Mouse (Mus musculus): Measurements from ENCODE around the gene Npb.

Npb gene

DNA sequence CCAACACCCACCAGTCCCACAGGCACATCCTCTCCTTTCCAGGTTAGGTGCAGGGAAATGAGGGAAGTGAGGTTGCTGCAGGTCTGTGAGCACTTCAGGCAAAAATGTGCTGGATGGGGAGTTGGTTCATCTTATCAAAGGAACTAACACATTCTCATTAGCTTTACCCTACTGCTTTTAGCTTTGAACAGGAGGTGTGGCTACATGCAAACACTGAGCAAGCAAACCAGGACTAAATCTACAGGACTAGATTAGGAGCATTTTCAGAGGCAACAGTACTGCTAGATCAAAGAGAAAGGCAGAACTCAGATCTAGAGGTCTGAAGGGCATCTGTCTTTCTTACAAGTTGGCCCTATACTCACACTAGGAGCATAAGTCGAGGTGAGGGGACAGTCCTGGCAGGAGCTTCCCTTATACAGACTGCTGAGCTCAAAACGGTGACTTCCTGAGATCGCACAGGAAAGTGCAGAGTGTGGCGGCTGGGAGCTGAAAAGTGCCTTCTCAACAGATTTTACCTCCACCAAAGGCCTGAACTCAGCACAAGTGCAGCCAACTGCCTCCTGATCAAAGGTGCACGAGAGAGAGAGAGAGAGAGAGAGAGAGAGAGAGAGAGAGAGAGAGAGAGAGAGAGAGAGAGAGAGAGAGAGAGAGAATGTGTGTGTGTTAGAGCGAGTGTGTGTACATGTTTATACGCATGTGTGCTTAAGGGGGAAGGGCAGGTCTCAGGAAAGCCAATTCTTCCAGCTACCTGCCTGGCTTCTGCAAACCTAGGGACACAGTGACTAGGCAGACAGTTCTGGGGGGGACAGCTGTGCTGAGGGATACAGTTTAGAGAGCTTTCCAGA lies 22.8 kb downstream of the Npb start:
- no peak for DNase-seq (ENCODE audit: low spot score in 2 of 2)

DNA sequence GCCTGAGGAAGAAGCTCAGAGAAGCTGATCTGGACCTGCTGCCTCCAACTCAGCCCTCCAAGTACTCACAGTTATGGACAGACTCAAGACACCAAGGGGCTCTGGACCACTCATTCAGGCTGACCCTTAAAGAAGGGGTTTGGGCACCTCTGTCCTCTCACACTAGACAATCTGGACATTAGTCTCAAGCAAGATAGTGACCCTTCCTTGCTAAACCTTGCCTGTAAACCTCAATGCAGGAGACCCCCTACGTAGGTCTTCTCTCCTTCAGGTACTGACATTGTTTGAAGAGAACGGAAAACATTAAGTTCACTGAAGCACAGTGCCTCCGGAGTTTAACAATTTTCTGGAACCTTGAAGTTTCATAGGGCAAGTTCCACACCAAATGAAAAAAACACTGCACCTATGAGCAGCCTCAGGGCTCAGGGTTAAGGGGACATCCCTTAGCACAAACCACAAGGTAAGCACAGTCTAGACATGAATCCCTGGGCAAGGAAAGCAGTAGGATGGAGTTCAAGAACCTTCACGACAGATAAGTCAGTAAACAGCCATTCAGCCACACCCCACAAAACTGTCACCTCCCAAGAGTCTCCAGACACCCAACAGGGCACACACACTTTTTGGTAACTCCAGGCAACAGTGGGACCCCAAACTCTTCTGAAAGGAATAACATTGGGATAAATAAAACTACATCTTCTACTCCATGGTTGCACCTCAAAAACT lies 23.6 kb downstream of the Npb start:
- no peak for DNase-seq (ENCODE audit: low spot score in 2 of 2)

DNA sequence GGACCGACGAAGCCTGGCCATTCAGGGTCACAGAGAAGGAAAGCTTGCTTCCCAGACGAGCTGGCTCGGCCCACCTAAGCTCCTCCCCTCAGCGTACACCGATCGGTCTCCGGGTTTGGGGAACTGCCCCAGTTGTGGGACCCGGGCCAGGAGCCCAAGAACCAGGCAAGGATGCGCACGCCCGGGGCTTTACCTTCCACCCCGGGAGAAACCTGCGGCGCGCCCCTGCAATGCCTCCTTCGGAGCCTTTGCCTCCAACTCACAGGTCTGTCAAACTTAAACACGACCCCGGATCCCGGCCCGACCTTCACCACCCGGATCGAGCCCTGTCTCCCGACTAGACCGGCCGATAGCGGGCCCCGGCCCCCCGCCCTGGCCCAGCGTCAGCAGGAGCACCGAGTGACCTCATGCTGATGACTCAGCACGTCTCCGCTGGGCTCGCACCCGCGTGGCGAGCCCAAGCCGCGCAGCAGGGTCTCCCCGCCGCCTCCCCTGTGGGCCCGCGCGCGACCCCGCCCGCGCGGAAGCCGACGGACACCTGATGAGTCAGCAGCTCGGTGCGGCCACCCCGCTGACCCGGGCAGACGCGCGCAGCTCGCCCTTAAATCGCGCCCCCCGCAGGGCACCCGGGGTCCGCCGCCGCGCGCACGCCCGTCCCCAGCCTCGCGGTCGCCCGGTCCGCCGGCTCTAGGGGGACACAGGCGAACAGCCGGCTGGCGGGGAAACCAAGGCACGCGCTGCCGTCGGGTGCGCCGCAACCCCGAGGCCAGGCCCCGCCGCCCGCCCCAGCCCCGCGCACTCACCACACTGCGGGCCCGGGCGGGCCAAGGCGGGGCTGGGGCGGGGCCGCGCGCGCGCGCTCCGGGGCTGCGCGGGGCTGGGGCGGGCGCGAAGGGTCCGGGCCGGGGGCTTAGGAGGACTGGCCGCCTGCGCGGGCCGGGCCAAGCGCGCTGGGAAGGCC lies 24.6 kb downstream of the Npb start:
- peak in 1 of 2 experiments; percentile 60 for DNase-seq (ENCODE audit: low spot score in 2 of 2)

DNA sequence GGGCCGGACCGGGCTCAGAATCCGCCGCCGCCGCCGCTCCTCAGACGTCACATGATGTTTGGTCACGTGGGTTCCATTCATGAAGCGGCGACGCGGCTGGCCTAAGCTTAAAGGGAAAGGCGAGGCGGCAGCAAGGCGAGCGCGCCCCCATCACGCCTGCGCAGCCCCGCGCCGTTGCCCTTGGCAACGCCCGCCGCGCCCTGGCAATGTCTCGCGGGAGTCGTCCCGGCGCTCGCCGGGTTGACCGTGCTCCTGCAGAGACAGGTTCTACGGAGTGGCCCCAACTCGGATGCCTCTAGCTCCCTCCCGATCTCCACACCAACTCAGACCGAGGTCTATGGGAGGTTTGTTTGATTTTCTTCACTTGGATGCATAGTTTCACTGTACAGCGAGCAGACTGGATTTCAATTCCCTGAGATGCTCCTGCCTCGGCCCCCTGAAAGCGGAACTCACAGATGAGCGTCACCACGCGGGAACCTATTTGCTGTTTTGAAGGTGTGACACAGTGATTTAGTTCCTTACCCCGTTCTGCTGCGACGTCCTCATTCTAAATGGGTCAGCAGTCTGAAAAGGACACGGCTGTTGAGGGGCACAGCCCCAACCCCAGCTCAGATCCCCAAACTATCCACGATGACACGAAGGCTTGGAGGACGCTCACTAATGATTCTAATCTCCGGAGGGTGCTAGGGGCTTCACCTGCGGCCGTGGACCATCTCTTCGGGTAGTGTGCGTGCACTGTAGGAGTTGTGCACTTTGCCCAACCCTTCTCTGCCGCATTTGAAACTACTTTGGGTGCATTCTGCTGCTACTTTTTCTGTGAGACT lies 25.5 kb downstream of the Npb start, which contains the start of gene Mafg:
TSS of gene Mafg (minus strand) at position 81 of the 824 bp plus-strand sequence.
- DNase-seq (ENCODE audit: low spot score in 2 of 2): peak; percentile 86 to 89

DNA sequence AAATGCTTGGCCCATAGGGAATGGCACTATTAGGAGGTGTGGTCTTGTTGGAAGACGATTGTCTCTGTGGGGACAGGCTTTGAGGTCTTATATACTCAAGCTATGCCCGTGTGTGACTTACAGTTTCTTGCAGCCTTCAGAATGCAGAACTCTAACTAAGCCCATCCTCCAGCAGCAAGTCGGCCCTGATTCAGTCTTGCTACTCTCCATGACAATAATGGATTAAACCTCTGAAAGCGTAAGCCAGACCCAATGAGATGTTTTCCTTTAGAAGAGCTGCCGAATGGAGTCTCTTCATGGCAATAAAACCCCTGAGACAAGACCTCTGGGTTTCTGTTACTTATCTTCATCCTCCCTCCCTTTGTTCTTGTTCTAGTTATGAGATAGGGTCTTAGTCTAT lies 26.5 kb downstream of the Npb start:
- no peak for DNase-seq (ENCODE audit: low spot score in 2 of 2)

DNA sequence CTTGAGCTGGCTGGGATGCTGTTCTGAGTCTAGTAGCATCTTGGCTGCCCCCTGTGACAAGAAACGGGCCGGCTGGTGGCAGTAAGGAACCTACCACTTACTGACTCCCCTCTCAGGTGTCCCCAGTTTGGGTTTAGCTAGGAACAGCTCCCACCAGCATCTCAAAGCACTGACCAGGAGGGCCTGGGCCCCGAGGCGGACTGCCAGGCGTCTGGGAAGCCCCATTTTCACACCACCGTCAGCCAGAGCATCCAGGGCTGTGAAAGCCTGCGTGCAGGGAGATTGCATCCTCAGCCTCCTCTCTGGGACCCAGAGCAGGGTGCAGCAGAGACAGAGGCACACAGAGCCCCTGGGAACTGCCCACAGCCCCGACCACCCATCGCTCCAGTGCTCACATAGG lies 33.0 kb downstream of the Npb start:
- no peak for DNase-seq (ENCODE audit: low spot score in 2 of 2)

DNA sequence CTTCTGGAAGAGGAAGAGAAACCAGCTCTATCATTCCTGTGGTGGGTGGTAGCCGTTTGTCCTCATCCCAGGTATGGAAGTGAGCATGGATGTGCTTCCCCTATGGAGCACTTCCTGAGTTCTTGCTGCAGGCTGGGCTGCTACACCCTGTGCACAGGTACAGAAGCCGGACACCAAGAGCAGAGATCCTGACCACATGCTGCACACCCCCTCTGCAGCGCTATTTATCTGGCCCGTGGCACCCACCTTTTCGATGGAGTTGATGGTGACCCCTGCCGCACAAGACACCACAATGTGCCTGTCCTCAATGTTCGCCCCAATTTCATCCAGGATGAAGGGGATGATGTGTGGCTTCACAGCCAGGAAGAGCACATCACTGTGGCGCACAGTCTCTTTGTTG lies 33.6 kb downstream of the Npb start:
- DNase-seq (ENCODE audit: low spot score in 2 of 2): no peak

DNA sequence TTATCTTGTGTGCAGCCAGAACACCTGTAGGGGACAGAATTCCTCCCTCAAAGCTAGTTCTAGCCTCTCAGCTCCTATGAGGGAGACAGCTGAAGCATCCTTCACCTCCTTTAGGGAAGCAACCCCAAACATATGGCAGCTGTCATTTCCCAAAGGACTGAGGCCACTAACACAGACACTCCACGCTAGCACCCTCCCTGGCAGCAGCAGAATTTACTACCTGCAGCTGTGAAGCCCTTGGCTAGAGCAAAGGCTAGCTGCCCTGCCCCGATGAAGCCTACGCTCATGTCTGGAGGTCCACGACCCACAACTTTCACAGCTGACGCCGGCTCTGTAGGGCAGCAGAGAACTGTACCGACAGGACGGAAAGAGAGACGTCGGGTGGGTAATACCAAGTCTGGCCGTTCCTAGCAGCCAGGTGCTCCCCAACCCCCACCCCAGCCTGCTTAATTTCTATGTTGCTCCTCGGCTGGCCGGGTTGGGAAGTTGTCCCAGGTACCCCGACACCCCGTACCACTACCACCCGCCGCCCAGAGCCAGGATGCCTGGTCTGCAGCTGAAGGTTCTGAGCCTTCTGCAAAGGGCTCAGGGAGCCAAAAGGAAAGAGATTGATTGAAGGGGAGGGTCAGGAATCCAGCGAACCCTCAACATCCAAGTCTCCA lies 34.8 kb downstream of the Npb start:
- DNase-seq (ENCODE audit: low spot score in 2 of 2): no peak

DNA sequence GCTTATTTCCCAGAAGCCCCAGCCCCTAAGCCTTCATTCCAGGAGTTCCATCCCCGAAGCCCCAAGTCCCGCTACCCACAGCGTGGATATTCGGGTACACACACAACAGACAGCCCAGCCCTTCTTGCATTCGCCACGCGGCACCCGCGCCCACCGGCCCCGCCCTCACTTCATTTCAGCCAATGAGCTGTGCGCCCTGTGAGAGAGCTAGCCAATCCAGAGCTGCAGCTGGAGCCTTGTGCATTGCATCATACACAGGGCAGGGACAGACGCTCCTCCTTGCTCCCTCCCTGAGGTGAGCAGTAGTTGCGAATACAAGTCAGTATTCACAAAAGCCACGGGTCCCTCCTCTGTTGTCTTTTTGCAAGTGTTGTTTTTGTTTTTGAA lies 35.3 kb downstream of the Npb start, which contains the start of gene Pycr1:
TSS of gene Pycr1 (minus strand) at position 169 of the 387 bp plus-strand sequence.
- DNase-seq (ENCODE audit: low spot score in 2 of 2): peak; percentile 89 to 93

DNA sequence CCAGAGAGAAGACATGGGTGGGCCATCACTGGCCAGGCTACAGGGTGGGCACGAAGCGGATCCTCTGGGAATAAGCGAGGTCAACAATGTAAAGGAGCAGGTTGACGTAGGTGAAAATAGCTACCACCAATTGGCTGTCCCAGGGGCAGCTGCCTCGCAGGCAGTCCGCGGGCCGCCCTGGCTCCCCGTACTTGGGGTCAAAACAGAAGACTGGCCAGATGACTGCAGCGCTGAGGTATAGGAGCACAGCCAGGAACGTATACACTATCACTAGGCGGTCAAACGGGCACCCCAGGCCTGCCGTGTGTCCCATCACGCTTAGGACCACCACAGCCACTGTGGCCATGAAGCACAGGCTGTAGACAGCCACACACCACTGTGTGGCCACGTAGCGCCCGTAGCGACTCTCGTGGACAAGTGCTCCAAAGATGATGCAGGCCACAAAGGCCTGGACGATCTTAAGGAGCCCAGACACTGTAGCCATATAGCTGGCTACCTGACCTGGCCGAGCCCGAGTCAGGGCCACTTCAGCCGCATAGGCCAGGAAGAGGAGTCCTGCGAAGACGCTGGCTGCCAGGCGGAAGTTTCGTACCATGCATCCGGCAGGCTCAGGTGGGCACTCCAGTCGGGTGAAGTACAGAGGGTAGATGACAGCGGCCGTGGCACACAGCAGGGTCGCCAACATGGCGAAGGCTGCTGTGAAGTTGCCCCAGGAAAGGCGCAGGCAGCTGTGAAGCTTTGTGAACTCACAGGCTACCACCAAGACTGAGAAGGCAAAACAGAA lies 39.0 kb downstream of the Npb start:
- no peak for DNase-seq (ENCODE audit: low spot score in 2 of 2)

DNA sequence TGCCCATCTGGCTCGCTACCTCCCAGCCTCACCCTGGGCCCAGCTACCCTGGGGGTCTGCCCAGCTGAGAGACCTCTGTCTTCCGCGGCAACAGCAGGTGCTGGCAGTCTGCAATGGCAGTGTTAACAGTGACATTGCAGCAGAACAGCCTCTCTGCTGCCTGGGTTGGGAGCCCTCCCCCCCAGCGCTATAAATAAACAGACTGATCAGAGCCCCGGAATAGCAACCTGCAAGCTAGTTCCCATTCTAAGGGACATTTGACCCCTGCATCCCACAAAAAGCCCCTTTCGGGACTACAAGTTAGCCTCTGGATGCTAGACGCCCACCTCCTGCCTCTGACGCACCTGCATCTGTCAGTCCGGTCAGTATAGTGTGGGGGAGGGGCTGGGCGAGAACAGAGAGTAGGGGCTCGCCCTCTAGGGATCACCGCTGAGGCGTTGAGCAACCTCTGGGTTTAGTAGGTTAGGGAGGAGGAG lies 39.8 kb downstream of the Npb start, which contains the start of gene Myadml2:
TSS of gene Myadml2 (minus strand) at position 158 of the 476 bp plus-strand sequence.
- peak in 1 of 2 experiments; percentile 40 for DNase-seq (ENCODE audit: low spot score in 2 of 2)

DNA sequence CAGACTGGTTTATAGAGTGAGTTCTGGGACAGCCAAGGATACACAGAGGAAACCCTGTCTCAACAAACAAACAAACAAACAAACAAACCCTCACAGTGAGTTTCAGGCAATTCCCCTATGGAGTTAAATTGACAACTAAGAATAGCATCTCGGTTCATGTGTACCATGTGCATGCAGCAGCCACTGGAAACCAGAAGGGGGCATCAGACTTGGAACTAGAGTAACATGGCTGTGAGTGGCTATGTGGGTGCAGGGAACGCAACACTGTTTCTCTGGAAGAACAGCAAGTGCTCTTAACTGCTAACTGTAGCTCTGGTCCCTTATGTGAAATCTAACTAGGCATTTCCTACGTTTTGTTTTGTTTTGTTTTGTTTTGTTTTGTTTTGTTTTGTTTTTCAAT lies 43.6 kb downstream of the Npb start:
- DNase-seq (ENCODE audit: low spot score in 2 of 2): no peak

DNA sequence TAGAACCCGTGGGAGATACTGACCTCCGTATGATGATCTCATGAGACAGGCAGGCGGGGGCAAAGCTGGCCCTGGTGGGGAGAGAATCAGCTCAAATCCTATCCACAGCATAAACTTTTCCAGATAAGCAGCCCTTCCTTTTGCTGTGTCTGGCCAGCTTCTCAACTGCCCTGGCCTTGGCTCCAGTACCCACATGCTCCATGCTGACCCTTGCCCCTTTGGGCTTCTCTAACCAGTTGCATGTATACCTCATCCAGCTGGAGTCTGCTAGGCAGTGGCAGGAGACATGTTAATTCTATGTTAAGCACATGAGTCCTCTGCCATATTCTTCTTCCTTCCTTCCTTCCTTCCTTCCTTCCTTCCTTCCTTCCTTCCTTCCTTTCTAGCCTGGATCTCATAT lies 46.5 kb downstream of the Npb start:
- no peak for DNase-seq (ENCODE audit: low spot score in 2 of 2)

DNA sequence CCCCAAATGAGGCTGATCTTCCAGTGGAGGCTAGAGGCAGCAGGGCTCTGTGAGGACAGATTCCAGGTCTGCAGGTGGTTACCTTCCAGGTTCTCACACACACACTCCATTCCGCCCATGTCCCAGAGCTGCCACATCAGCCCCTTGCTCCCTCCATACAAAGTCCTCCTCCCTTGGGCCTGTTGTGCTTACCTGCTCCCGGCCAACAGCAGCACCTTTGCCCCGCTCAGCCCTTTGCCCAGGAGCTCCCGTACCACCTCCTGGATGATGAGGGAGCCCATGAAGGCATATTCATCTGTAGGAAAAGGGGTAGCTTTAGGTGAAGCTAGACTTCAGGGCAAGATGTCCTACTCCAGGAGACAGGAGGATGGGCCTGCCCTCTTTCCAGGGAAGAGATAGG lies 49.0 kb downstream of the Npb start:
- DNase-seq (ENCODE audit: low spot score in 2 of 2): no peak

Data from frontal cortex, postnatal 14 days (tissue).